Mouse (Mus musculus) lung, embryonic 15.5 days (tissue): ENCODE measurements around the gene Gabrb3. TPM values are rescaled to one million over a fixed set of nuclear protein-coding genes. Genes with fewer than 3 reads are reported as not detected.

Experiments
- ATAC-seq: fragments of 200-750 bp; cut with Nextera tagmentation; 2 replicates; pipeline ENCODE4 v1.8.0; 2017; ENCODE audit warnings: moderate number of reproducible peaks, borderline replicate concordance; ENCODE audit not compliant: low FRiP score, low TSS enrichment; ENCODE audit errors: extremely low read depth
- H3K27ac ChIP-seq: fragments of 300-500 bp; sonication (generic); 2 replicates; pipeline ENCODE4 v1.5.1; 2015; ENCODE audit warnings: moderate library complexity, mild to moderate bottlenecking, inconsistent platforms
- H3K27me3 ChIP-seq: fragments of 300-500 bp; sonication (generic); 2 replicates; pipeline ENCODE4 v1.6.1; 2015; ENCODE audit warnings: inconsistent platforms
- H3K36me3 ChIP-seq: fragments of 300-500 bp; sonication (generic); 2 replicates; pipeline ENCODE4 v1.6.1; 2015; ENCODE audit warnings: inconsistent platforms
- H3K4me1 ChIP-seq: fragments of 300-500 bp; sonication (generic); 2 replicates; pipeline ENCODE4 v1.6.1; 2015; ENCODE audit warnings: inconsistent platforms
- H3K4me2 ChIP-seq: fragments of 300-500 bp; sonication (generic); 2 replicates; pipeline ENCODE4 v1.6.1; 2015; ENCODE audit warnings: inconsistent platforms, mild to moderate bottlenecking, moderate library complexity
- H3K4me3 ChIP-seq: fragments of 300-500 bp; sonication (generic); 2 replicates; pipeline ENCODE4 v1.5.1; 2015; ENCODE audit warnings: mild to moderate bottlenecking, inconsistent platforms
- H3K9ac ChIP-seq: fragments of 300-500 bp; sonication (generic); 2 replicates; pipeline ENCODE4 v1.6.1; 2015; ENCODE audit warnings: inconsistent platforms
- H3K9me3 ChIP-seq: fragments of 300-500 bp; sonication (generic); 2 replicates; pipeline ENCODE4 v1.6.1; 2016; ENCODE audit warnings: inconsistent platforms
- WGBS: fragments of 180-500 bp; shearing (Covaris S2); methylation state at CpG from one replicate; pipeline ENCODE4 v1.1.7; 2015; 5-methylcytosine and 5-hydroxymethylcytosine counted together
- polyA plus RNA-seq: library from polyadenylated mRNA; unstranded; fragments of >200 nt; fragmentation: Nextera tagmentation; extraction: Ambion mirVana; gene quantifications from 2 replicates; pipeline ENCODE4 v1.2.1, GENCODE M21; 2015

The Gabrb3 gene
- polyA plus RNA-seq: 0.26 and 0.81 TPM in 2 replicates

- 70% methylated on average over 2 of the region's 2 CpGs for WGBS
- Histone ChIP-seq H3K36me3 (no peaks in the 10 kb centered on the region), H3K4me1 (no peaks in the 10 kb centered on the region), H3K9ac (no peak within 1 kb of the TSS), H3K27ac (no peak within 1 kb of the TSS), H3K27me3 (no peaks in the 10 kb centered on the region), H3K9me3 (no peaks in the 10 kb centered on the region), H3K4me3 (no peak within 1 kb of the TSS), H3K4me2 (no peak within 1 kb of the TSS)
- no peak for ATAC-seq
Measured at GRCm38 (mm10) chr7:57419392-57419791, at the start of gene Gabrb3. TSS of gene Gabrb3 (plus strand) at chr7:57419692.

- Histone ChIP-seq H3K4me3 (no peak overlapping the region), H3K4me2 (no peak overlapping the region), H3K9me3 (no peaks in the 10 kb centered on the region), H3K27me3 (peaks cover 31% of the 10 kb centered on the region), H3K27ac (no peak overlapping the region), H3K9ac (no peak overlapping the region), H3K36me3 (no peaks in the 10 kb centered on the region), H3K4me1 (peaks cover 6% of the 10 kb centered on the region; the same call in 1 of the 2 replicates)
- no peak for ATAC-seq
- 22% methylated on average over 4 of the region's 4 CpGs for WGBS
Measured at GRCm38 (mm10) chr7:57384112-57384511, 35.4 kb upstream of the Gabrb3 start.

- H3K9me3 ChIP-seq: no peaks in the 10 kb centered on the region
- peaks cover 31% of the 10 kb centered on the region for H3K27me3 ChIP-seq
- H3K4me2 ChIP-seq: peak within 1 kb of the TSS; percentile 83
- H3K4me1 ChIP-seq: peaks cover 6% of the 10 kb centered on the region; the same call in 1 of the 2 replicates
- no peak within 1 kb of the TSS for H3K27ac ChIP-seq
- peak within 1 kb of the TSS; percentile 42 for H3K4me3 ChIP-seq
- peak; percentile 39 for ATAC-seq
- no peaks in the 10 kb centered on the region for H3K36me3 ChIP-seq
- no peak within 1 kb of the TSS for H3K9ac ChIP-seq
- under 1% methylated on average over 50 of the region's 71 CpGs for WGBS
Measured at GRCm38 (mm10) chr7:57386517-57387340, 32.8 kb upstream of the Gabrb3 start, which contains the start of gene Gabrg3. TSS of gene Gabrg3 (minus strand) at chr7:57387188.

- H3K4me1 ChIP-seq: peaks cover 6% of the 10 kb centered on the region; the same call in 1 of the 2 replicates
- H3K4me2 ChIP-seq: peak overlapping the region; percentile 83
- peak overlapping the region; percentile 42 for H3K4me3 ChIP-seq
- H3K36me3 ChIP-seq: no peaks in the 10 kb centered on the region
- no peaks in the 10 kb centered on the region for H3K9me3 ChIP-seq
- no peak overlapping the region for H3K27ac ChIP-seq
- H3K27me3 ChIP-seq: peaks cover 31% of the 10 kb centered on the region
- ATAC-seq: no peak
- H3K9ac ChIP-seq: no peak overlapping the region
- WGBS: 21% methylated on average over 6 of the region's 6 CpGs
Measured at GRCm38 (mm10) chr7:57387341-57387654, 32.2 kb upstream of the Gabrb3 start.

- ATAC-seq: no peak
- Histone ChIP-seq H3K9ac (no peak overlapping the region), H3K9me3 (no peaks in the 10 kb centered on the region), H3K4me3 (no peak overlapping the region), H3K4me2 (no peak overlapping the region), H3K27ac (no peak overlapping the region), H3K4me1 (peaks cover 6% of the 10 kb centered on the region; the same call in 1 of the 2 replicates), H3K36me3 (no peaks in the 10 kb centered on the region), H3K27me3 (peaks cover 28% of the 10 kb centered on the region)
- 24% methylated on average over 4 of the region's 4 CpGs for WGBS
Measured at GRCm38 (mm10) chr7:57390046-57390445, 29.4 kb upstream of the Gabrb3 start.

GRCm38 (mm10) chr7:57393551-57393950, 25.9 kb upstream of the Gabrb3 start:
- H3K9ac ChIP-seq: no peak overlapping the region
- ATAC-seq: no peak
- no peaks in the 10 kb centered on the region for H3K9me3 ChIP-seq
- no peak overlapping the region for H3K4me3 ChIP-seq
- WGBS: 78% methylated on average over 4 of the region's 4 CpGs
- no peaks in the 10 kb centered on the region for H3K36me3 ChIP-seq
- no peaks in the 10 kb centered on the region for H3K4me1 ChIP-seq
- no peak overlapping the region for H3K27ac ChIP-seq
- no peaks in the 10 kb centered on the region for H3K27me3 ChIP-seq
- H3K4me2 ChIP-seq: no peak overlapping the region

GRCm38 (mm10) chr7:57411163-57411562, 8.3 kb upstream of the Gabrb3 start:
- Histone ChIP-seq H3K4me2 (no peak overlapping the region), H3K36me3 (no peaks in the 10 kb centered on the region), H3K9me3 (no peaks in the 10 kb centered on the region), H3K4me3 (no peak overlapping the region), H3K27me3 (no peaks in the 10 kb centered on the region), H3K9ac (no peak overlapping the region), H3K27ac (no peak overlapping the region), H3K4me1 (no peaks in the 10 kb centered on the region)
- 79% methylated on average over 4 of the region's 4 CpGs for WGBS
- no peak for ATAC-seq

- H3K4me1 ChIP-seq: no peaks in the 10 kb centered on the region
- H3K36me3 ChIP-seq: no peaks in the 10 kb centered on the region
- H3K9me3 ChIP-seq: no peaks in the 10 kb centered on the region
- no peak overlapping the region for H3K4me3 ChIP-seq
- WGBS: 24% methylated on average over 1 of the region's 1 CpGs
- H3K9ac ChIP-seq: no peak overlapping the region
- H3K4me2 ChIP-seq: no peak overlapping the region
- ATAC-seq: no peak
- H3K27me3 ChIP-seq: no peaks in the 10 kb centered on the region
- H3K27ac ChIP-seq: no peak overlapping the region
Measured at GRCm38 (mm10) chr7:57412896-57413295, 6.6 kb upstream of the Gabrb3 start.

- no peak overlapping the region for H3K4me2 ChIP-seq
- no peak overlapping the region for H3K27ac ChIP-seq
- no peaks in the 10 kb centered on the region for H3K27me3 ChIP-seq
- no peak for ATAC-seq
- 52% methylated on average over 1 of the region's 1 CpGs for WGBS
- H3K36me3 ChIP-seq: no peaks in the 10 kb centered on the region
- H3K9ac ChIP-seq: no peak overlapping the region
- no peaks in the 10 kb centered on the region for H3K4me1 ChIP-seq
- no peak overlapping the region for H3K4me3 ChIP-seq
- no peaks in the 10 kb centered on the region for H3K9me3 ChIP-seq
Measured at GRCm38 (mm10) chr7:57421044-57421443, 1.6 kb downstream of the Gabrb3 start.

- no peak overlapping the region for H3K27ac ChIP-seq
- 91% methylated on average over 1 of the region's 1 CpGs for WGBS
- ATAC-seq: no peak
- no peaks in the 10 kb centered on the region for H3K36me3 ChIP-seq
- H3K27me3 ChIP-seq: no peaks in the 10 kb centered on the region
- H3K4me3 ChIP-seq: no peak overlapping the region
- no peaks in the 10 kb centered on the region for H3K9me3 ChIP-seq
- H3K4me2 ChIP-seq: no peak overlapping the region
- no peaks in the 10 kb centered on the region for H3K4me1 ChIP-seq
- no peak overlapping the region for H3K9ac ChIP-seq
Measured at GRCm38 (mm10) chr7:57422675-57423074, 3.2 kb downstream of the Gabrb3 start.

- Histone ChIP-seq H3K9ac (no peak overlapping the region), H3K4me3 (no peak overlapping the region), H3K27ac (no peak overlapping the region), H3K9me3 (no peaks in the 10 kb centered on the region), H3K4me1 (no peaks in the 10 kb centered on the region), H3K36me3 (no peaks in the 10 kb centered on the region), H3K27me3 (no peaks in the 10 kb centered on the region), H3K4me2 (no peak overlapping the region)
- ATAC-seq: no peak
- 70% methylated on average over 1 of the region's 1 CpGs for WGBS
Measured at GRCm38 (mm10) chr7:57448239-57448638, 28.7 kb downstream of the Gabrb3 start.

- no peaks in the 10 kb centered on the region for H3K9me3 ChIP-seq
- H3K4me2 ChIP-seq: no peak overlapping the region
- H3K27ac ChIP-seq: no peak overlapping the region
- no peak for ATAC-seq
- H3K4me3 ChIP-seq: no peak overlapping the region
- no peaks in the 10 kb centered on the region for H3K27me3 ChIP-seq
- no peaks in the 10 kb centered on the region for H3K4me1 ChIP-seq
- no peak overlapping the region for H3K9ac ChIP-seq
- H3K36me3 ChIP-seq: no peaks in the 10 kb centered on the region
- 61% methylated on average over 5 of the region's 5 CpGs for WGBS
Measured at GRCm38 (mm10) chr7:57460354-57460753, 40.9 kb downstream of the Gabrb3 start.
